Mouse (Mus musculus) liver (tissue): ENCODE results near the gene Tnr.

Source experiments
- DNase-seq: peaks from one replicate; pipeline ENCODE4 v3.0.0-alpha.2; 2020; ENCODE audit warnings: mixed read lengths

Tnr gene

GRCm38 (mm10) chr1:159980355-159980754 is 456.8 kb downstream of the Tnr start:
- no peak for DNase-seq
